Mouse (Mus musculus) megakaryocyte, adult 5-6 weeks (primary cell): Measurements from ENCODE around the gene Tmem37. TPM values are rescaled to one million over a fixed set of nuclear protein-coding genes. Genes with fewer than 3 reads are reported as not detected.
A peak's percentile ranks its signal among the peaks of the same experiment; 100 is the strongest.

ENCODE experiments used
- ATAC-seq: 2 replicates; pipeline ENCODE4 v1.8.0; 2016; ENCODE audit warnings: mild to moderate bottlenecking, inconsistent platforms; ENCODE audit not compliant: poor library complexity, severe bottlenecking
- total RNA-seq, 2 experiments: library from RNA; stranded (forward) in 1 of 2; stranded (reverse) in 1 of 2; fragments of 153-499, 151-499 nt in 1 of 2; fragments of 221-1000, 200-1000 nt in 1 of 2; gene quantifications; 2 replicates each; pipeline versions ENCODE4 v1.2.3 to v1.2.4; 2015 to 2017

The Tmem37 gene
- total RNA-seq (2015) (1.0 TPM in 1 of 2 replicates, not detected in the other), total RNA-seq (2017) (not detected in 2 replicates)

DNA sequence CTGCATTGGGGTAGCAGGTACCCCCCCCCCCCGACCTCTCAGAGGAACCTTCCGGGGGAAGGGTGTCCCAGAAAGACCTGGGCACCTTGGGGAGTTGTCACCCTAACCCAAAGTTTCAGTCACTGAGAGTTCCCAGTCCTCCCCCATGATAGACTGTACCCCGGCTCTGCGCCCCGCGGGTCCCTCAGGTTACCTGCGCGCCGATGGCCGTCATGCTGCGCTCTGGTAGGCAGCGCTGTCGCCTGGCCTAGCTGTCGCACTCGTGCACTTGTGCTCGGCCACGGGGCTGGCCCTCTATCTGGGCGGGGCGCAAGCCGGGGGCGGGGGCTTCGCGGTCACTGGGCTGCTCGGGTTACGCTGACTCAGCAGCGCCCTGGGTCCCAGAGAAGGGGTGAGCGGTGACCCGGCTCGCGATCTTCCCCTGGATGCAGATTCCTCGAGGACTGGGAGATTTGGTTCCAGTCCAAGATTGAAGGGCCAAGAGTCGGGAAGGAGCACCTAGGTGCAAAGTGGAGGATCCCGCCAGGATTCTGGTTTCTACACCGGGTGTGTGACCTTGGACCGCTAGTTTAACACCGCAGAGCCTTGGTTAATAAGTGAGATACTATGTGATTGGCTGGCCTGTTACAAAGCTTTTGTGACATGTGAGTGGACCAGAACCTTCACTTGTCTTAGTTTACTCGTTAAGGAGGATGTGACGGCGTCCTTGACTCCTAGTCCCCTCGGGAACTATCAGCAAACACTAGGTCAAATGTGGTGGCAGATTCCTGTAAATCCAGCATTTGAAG, at the start of gene Tmem37:
TSS of gene Tmem37 (minus strand) at position 556 of the 788 bp plus-strand sequence.
- peak; percentile 82 for ATAC-seq

DNA sequence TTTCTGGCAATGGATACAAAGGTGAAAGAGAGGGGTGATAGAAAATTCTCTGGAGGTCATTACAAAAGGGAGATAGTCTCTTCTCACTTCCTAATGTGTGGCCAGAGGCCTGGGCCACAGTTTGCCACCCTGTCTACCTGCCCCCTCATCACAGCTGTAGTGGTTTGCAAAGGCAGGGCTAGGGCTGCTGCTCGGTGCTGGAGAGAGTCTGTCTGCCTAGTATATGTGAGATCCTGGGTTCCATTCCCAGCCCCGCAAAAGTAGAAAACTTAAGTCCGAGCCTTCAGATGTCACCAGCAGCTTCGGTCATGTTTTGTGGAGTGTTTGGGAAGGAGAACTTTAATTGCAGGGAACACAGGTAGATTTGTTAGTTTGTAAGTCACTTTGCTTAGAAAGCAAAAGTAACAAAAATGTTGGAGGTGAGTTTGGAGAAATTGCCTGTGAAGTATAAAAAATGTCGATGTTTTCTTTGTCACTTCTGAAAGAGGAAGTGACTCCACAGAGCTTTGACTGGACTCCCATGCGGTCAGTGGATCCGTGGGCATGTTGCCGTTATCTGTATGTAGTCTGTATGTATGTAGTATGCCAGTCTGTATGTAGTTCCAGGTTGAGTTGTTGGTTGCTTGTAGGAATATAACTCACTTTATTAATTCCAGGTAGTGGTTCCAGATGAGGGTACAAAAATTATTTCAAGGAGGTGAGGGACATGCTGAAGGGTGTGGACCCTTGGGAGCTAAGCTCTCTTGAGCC, 48.9 kb upstream of the Tmem37 start:
- ATAC-seq, result peak; percentile 28

DNA sequence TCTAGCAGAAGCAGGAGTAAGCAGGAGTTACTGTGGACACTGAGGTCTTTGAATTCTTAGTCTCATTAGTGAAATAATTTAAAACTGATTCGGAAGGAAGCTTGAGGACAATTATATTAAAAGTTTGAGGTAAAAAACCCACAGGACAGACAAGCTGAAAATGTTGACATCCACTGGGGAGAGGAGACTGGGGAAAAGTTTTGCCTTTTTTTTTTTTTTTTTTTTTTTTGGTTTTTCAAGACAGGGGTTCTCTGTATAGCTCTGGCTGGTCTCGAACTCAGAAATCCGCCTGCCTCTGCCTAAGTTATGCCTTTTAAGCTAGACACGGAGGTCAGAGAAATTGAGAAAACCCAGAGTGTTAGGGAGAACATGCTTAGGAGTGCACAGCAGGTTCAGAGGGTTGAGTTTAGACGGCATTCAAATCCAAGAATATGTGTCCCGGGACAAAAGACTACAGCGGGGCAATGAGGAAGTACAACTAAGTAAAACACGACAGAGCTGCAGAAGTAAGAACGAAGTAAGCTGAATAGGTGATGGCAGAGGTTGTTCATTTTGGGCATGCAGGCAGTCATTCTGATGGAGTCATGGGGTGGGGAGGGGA, 48.2 kb upstream of the Tmem37 start:
- peak; percentile 14; the same call in 1 of the 2 replicates for ATAC-seq

DNA sequence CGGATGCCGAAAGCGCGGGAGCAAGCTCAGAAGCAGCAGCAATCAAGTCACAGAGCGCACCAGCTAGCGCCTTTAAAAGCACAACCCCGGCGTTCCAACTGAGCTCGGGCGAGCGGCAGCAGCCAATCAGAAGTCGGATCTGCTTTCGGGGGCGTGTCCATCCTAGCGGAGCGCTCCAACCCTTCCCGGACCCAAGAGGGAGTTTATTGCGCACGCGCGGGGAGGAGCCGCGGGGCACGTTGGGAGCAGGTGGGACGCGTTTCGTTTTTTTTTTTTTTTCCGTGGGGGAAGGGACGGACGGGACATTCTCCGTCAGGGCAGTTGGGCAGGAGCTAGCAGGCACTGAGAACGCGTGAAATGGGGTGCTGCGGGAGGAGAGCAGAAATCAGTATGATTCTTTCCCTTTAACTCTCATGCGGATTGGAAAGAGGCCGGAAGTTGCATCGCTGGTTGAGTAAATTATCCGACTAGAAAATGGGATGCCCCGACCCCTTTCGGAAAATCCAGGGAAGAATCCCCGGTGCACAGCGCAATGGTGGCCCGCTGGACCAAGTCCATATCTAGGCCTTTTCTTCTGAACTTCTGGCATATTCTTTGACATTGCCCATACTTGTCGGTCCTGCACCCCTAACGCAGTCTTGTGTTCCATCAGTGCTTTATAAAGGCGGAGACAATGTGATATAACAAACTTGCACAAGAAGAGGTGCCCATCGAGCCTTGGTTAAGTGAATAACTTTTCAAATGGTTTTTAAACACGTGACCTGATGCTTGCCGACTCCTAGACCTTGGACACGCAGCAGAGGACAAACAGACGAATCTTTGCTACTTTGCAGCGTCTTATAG, 47.3 kb upstream of the Tmem37 start, which contains the start of the genes Dbi and 3110009E18Rik:
TSS of gene Dbi (minus strand) at position 110 of the 843 bp plus-strand sequence.
TSS of gene 3110009E18Rik (plus strand) at position 219 of the 843 bp plus-strand sequence.
- ATAC-seq, result peak; percentile 85

DNA sequence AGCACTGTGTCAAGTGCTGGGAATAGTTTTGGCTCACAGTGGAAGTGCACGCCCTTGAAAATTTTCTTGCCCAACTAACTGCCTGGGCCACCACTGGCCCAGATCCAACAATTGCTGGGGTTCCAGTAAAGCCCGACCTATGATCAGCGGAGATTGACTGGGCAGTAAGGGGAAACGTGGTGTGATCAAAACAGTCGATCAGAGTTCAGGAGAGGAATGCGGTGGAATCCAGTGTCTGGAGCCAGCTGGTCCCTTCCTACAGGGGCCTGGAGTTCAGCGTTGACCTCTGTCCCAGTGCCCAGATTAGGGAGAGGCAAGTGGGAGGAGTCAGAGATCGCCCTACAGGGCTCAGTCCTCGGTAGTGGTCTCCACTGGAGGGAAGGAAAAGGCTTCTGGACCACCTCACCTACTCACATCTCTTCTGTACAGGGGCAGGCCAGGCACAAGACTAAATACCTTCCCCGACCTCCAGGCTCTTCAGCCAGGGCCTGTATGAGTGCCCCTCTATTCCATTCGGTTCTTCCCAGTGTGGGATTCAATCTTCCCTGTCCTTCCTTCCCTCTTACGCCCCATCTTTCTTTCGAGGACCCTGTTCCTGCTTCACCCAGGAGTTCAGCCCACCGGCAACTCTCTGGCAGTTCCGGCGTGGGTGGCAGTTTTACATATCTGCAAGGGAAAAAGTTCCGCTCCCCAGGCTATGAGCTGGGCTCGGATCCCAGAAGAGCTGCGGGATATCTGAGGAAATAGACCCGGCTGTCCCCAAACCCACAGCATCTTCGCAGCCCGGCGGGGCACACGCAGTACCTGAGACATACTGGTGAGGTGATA, 46.5 kb upstream of the Tmem37 start:
- peak; percentile 39 for ATAC-seq

DNA sequence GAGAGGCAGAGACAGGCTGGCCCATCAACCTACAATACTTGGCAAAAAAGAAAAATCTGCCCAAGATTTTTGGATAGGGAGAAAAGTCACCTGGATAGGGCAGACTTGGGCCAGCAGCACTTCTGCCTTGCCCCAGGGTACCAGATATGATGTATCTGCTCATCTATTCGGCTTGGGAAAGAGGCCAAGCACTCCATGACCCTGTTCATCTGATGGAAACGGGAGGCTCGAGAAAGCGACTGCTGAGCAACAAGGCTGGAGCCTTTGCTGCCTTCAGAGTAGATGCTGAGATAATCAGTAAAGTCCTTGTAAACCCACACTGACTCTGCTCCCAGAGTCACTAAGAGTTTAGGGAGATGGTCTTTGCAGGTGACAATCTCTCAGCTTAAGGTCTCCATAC, 45.5 kb upstream of the Tmem37 start:
- ATAC-seq, result no peak

DNA sequence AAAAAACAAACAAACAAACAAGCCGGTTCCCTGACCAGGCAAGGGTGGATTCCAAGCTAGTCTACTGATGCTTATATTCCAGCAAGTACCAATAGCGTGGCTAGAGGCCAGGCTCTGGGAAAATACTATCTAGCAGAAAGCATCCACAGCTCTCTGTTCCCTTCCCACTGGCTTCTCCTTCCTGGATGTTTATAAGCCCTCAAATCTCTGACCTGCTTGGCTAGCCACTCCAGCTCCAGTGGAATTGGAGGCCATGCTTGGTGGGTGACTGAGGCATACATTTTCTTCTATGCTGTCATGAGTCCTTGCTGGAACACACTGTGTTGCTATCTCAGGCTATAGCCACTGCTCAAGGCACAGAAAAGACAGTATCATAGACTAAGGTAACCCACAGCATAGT, 45.0 kb upstream of the Tmem37 start:
- ATAC-seq, result no peak

DNA sequence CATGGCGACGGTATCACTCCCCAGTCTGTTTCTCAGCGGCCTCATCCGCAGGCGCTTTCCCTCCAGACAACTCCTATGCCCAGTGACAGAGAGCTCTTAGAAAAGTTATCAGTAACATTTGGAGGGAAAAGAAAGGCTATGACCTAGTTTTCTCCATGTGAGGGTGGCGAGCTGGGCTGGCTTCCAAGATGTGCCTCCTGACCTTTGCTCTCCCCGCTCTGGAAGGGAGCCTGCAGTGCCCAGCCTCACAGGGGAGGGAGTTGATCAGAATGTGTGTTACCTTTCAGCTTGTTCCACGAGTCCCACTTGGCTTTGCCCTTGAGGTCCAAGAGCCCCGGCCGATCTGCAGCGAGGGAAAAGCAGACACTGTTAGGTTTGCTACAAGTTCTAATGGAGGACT, 42.2 kb upstream of the Tmem37 start:
- ATAC-seq, result no peak

DNA sequence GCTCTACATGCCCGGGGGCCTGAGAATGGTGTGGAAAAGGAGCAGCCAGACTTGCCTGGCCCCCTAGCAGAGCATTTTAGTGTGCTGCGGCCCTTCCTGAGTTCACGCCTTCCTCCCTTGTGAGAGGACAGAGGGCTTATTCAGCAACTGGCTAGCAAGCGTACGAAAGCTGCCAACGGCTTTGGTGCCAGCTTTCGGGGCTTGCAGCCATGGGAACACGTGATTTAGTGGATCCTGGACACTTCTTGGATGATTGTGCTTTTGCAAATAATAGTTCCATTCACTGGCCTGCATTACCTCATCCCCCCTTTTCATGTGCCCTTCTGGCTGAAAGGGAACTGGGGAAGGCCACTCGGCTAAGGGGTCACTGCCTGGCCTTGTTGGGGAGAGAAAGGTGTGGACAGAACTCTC, 41.8 kb upstream of the Tmem37 start:
- ATAC-seq, result no peak

DNA sequence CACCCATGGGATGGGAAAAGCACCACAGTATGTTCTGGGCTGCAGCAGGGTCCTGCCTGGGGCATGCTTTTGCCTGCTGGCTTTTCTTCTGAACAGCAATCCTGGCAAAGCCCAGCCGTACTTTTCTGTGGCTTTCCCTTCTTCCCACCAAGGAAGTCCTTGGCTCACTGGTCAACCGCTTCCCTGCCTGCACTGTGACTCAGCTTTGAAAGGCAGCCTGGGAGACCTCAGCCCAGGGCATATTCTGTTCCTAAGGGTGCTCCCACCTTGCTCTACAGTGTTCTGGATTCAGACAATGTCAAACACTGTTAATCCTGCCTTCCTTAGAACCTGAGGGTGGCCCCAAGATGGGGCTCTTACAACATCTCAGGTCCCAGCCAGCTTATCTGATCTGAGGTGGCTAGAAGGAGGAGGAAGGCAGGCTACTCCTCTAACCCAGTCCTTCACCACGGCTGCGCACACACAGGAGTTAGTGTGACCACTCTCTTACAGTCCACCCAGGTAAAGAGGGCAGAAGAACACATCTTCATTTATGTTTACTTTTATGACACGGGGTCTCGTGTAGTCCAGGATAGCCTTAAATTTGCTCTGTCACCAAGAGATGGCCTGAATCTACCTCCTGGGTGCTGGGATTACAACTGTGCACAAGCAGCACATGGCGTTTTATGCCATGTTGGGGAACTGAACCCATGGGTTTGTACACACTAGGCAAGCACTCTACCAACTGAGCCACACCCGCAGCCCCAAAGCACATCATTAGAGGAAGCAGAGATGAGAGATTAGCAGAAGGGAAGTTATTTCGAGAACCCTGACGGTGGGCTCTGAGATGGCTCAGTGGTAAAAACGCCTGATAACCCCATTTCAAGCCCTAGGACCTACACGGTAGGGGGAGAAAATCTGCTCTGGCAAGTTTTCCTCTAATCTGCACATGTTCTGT, 38.6 kb upstream of the Tmem37 start:
- ATAC-seq, result peak; percentile 89

DNA sequence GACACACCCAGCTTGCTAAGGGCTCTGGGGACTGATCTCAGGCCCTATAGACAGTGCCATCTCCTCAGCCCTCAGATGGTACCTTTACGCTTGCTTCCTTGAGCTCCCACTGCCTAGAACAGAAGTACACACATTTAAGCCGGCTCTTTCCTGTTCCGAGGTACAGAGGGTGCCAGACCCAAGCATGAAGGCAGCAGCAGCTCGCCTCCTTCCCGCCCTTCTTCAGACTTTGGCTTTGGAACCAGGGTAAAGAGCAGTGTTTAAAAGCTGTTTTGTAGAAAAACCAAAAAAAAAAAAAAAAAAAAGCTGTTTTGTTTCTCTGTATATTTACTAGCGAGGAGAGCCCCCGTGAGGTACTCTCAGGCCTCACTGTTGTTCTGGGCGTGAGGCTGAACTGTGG, 37.9 kb upstream of the Tmem37 start:
- no peak for ATAC-seq

DNA sequence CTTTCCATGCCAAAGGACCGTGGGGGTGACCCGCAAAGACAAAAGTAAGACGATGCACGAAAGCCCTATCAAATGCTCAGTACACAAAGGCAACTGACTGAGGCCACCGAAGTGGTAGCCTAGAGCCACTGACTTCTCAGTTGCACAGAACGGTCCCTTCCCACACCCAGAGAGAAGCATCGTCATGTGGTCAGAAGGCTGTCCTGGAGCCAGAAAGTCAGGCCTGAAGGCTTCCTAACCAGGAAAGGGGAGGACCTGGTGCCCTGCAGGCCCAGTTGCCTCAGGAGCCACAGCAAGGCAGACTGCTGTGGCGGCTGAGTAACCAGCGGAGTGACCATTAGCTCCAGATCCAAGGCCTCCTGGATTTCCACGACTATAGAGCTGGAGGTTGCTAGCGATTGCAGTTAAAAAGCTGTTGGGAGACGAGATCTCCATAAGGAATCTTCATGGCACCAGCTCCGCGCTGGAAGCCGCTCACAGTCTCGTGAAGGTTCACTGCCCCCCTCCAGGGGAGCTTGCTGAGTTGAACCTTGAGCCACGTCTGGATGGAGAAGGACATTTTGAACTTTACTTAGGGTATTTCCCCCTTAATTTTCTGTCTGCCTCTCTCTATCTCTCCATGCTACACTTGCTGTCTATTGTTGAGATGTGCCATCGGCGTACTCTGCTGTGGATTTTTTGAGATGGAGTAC, 36.0 kb upstream of the Tmem37 start:
- no peak for ATAC-seq

DNA sequence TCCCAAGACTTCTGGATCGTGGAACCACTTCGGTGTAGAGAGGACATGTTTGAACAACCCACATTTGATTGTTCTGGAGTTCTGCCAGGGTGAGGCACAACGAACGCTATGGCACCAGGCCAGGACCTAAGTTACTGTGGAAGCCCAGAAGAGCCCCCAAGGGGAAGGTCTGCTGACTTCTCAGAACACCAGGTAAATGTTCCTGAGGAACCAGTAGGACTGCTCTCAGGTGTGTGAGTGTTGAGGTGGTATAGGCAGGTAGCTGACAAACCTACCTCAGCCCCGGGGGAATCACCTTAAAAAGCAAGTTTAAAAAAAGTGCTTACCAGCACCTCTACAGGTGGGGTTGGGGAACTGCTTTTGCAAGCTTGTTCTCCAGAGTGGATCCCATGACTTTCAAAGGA, 31.7 kb upstream of the Tmem37 start:
- peak; percentile 57 for ATAC-seq

DNA sequence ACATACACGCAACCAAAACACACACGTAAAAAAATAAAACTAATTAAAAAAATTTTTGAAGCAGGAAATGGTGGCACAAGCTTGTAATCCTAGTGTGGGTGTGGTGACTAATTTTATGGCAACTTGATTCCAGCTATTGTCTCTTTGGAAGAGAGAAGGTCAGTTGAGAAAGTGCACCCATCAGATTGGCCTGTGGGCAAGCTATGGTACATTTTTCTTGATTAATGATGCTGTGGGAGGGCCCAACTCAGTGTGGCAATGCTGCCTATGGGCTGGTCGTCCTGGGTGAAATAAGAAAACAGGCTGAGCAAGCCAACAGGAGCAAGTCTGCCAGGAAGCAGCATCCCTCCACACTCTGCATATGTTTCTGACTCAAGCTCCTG, 27.3 kb upstream of the Tmem37 start:
- no peak for ATAC-seq

DNA sequence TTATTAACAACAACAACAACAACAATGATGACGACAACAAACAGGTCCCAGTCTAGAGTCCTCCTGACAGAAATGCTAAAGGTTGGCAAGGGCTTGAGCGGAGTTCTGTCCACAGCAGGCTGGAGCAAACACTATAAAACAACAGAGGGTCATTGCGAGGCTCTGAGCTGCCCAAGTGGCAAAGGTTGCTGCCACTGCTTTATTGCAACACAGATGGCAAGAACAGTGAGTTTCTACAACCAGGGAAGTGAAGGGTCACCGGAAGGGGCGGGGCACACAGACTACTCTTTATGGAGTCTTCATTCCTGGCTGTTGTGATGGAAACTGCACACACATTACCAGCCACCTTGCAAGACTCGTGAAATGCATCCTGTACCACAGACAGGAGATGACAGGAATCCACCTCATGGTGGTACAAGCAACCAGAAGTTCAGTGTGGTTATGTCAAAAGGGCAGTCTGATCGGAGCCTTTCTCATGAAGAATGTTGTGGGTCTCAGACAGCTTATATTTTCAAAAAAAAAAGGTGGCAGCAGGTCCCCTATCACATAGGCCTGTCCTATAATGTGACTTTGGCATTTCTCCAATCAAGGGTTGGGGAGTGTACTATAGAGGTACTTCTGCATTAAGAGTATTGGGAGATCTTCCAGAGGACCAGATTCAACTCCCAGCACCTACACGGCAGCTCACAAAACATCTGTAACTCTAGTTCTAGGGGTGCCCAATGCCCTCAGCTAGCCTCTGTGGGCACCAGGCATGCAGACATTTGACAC, 26.8 kb upstream of the Tmem37 start:
- ATAC-seq, result peak; percentile 66

DNA sequence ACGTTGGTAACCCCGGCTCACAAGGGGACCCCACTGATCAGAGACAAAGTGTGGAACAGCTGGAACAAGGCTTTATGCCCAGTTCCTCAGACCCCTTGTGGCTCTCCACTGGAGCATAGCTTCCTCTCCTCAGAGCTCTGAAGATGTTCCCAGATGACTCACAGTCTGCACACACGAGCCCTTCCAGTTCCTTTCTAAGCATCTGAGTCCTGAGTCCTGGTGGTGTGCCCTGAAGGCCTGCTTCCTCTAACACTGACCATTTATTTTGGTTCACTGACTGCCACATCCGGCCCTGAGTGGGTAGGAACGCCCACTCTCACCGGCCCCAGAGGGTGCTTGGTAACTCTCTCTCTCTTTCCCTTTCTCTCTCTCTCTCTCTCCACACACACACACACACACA, 25.6 kb upstream of the Tmem37 start:
- ATAC-seq, result peak; percentile 89

DNA sequence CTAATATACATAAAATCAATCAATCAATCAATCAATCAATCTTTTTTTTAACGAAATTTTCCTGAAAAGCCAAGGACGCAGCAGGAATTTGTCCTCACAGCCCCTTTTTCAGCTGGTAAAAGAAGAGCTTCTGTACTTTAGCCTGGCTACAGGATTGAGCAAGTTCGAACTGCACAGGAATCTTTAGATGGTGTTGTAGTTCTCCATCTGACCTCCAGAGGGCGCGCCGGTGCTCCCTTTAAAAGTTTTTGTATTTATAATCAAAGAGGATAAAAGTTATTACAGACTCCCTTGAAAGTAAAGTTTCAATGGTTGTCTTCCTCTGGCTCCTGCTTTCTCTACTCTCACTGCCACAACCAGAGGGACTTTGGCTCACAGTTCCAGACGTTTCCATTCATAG, 24.5 kb upstream of the Tmem37 start:
- 0 out of 2 replicates have a peak, but pooled peaks have one; percentile 30 for ATAC-seq
